Mouse (Mus musculus): ENCODE results near the gene Casz1. TPM values are rescaled to one million over a fixed set of nuclear protein-coding genes. Genes with fewer than 3 reads are reported as not detected.

Casz1 gene
- polyA plus RNA-seq, 1 experiment = 0.54 TPM

DNA sequence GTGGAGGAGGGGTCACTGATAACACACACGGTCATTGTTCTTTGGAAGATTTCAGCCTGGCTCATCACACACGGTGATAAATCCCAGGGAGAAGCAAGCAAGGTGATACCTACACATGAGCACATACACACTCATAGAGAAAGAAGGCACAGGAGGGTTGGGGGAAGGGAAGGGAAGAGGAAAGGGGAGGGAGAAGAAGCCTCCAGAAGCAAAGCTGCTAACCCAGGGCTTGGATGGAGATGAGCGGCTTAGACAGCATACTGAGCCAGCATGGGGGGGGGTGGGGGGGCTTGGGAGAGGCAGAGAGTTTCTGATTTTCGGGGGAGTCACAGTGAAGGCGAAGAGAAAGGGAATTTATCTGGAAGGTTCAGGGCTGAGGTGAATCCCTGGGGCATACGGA, 30.2 kb upstream of the Casz1 start:
- H3K27me3 ChIP-seq (replicated peaks) = peaks cover 96% of the 10 kb centered on the region
- TF ChIP-seq FLI1 (IDR thresholded peaks at IDR 0.05; ENCODE audit: low read length) (no peak), GATA1 (IDR thresholded peaks at IDR 0.05; ENCODE audit: borderline replicate concordance, low read length) (no peak)
- H3K36me3 ChIP-seq (replicated peaks; ENCODE audit: low read length) = no peaks in the 10 kb centered on the region
- 0 out of 2 replicates have a peak, but pooled peaks cover 3% of the 10 kb centered on the region for H3K9me3 ChIP-seq
- H3K4me3 ChIP-seq (replicated peaks) = no peak overlapping the region
- peaks cover 14% of the 10 kb centered on the region for H3K4me1 ChIP-seq

DNA sequence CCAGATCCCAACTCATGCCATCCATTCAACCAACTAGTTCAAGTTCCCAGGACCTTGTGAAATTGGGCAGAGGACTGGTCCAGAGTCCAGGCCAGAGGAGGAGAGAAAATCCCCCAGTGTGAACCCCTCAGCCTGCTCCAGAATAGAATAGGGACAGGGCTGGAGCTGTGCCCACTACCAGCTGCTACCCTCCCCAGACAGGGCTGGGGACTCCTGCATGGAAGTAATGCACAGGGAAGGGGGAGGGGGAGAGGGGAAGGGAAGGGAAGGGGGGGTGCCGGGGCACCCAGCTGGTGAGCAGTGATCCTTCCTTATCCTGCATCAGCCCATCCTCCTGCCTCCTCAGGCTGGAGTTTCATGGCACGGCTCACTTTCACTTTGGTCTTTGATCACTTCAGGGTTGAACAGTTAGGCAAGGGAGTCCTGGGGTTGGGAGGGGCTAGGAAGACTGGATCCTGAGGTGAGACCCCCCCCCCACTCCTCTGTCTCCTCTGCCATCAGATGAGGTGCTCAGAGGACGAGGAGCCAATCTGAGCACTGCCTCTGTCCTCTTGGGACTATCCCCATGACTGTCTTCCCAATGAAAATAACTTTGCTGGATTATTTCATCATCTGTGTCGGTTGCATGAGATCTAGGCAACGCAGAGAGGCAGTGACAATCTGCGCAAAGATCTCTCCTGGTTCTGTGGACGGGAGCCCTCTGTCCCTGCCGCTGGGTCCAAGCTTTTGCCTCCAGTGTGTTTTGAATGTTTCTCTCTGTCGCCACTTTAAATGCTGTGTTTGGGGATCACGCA, 28.6 kb upstream of the Casz1 start:
- H3K4me1 ChIP-seq = peaks cover 5% of the 10 kb centered on the region
- 0 out of 2 replicates have a peak, but pooled peaks cover 3% of the 10 kb centered on the region for H3K9me3 ChIP-seq
- TF ChIP-seq FLI1 (IDR thresholded peaks at IDR 0.05; ENCODE audit: low read length) (no peak), GATA1 (IDR thresholded peaks at IDR 0.05; ENCODE audit: borderline replicate concordance, low read length) (no peak)
- peaks cover 92% of the 10 kb centered on the region for H3K27me3 ChIP-seq (replicated peaks)
- H3K36me3 ChIP-seq (replicated peaks; ENCODE audit: low read length) = no peaks in the 10 kb centered on the region
- H3K4me3 ChIP-seq (replicated peaks) = peak overlapping the region; percentile 64

DNA sequence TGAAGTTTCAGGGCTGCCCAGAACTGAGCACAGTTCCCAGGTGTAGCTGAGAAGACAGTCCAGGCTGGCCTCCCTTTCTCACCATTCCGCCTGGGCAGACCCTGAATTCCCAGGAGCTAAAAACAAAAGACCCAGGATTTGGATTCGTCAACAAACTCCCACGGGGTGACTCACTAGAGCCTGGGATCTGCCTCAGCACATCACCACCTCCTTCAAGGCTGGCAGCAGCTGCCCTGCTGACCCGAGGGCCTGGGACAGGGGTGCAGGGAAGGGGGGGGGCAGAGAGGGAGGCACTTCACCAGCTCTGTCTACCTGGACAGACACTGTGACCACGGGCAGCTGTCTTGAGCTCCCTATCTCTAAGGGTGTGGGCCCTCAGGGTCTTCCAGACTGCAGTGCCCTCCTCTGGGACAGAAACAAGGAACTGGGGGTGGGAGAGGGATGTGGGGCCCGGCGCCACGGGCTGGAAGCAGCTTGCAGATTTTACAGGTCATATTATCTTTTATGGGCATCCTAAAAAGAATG, 24.1 kb upstream of the Casz1 start:
- H3K4me1 ChIP-seq = peaks cover 10% of the 10 kb centered on the region
- no peak overlapping the region for H3K4me3 ChIP-seq (replicated peaks)
- TF ChIP-seq GATA1 (IDR thresholded peaks at IDR 0.05; ENCODE audit: borderline replicate concordance, low read length) = no peak
- TF ChIP-seq FLI1 (IDR thresholded peaks at IDR 0.05; ENCODE audit: low read length) = no peak

DNA sequence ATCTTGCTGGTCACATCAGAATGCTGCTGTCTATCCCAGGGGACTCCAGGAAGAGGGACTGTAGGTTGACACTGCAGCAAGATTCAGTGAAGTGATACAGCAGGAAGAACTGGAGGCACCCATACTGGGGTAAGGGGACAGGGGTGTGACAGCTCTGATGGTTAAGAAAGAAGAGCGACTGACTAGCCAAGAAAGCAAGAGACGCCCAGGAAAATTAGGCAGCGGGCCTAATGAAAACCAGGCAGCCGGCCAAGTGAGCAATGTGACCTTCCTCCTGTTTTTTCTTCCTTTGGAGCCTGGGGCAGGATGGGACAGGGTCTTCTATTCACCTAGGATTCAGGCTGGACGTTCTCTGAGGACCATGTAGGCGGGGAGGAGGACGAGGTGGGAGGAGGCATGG, 22.7 kb upstream of the Casz1 start:
- TF ChIP-seq GATA1 (IDR thresholded peaks at IDR 0.05; ENCODE audit: borderline replicate concordance, low read length) (no peak), FLI1 (IDR thresholded peaks at IDR 0.05; ENCODE audit: low read length) (no peak)
- Histone ChIP-seq H3K4me3 (replicated peaks) (no peak overlapping the region), H3K4me1 (peaks cover 5% of the 10 kb centered on the region; the same call in 1 of the 2 replicates), H3K36me3 (replicated peaks; ENCODE audit: low read length) (no peaks in the 10 kb centered on the region), H3K9me3 (no peaks in the 10 kb centered on the region), H3K27me3 (replicated peaks) (peaks cover 86% of the 10 kb centered on the region)

More for the DNA sequence above, 24.1 kb upstream of the Casz1 start:
- H3K9me3 ChIP-seq = no peaks in the 10 kb centered on the region
- peaks cover 86% of the 10 kb centered on the region for H3K27me3 ChIP-seq (replicated peaks)
- no peaks in the 10 kb centered on the region for H3K36me3 ChIP-seq (replicated peaks; ENCODE audit: low read length)

DNA sequence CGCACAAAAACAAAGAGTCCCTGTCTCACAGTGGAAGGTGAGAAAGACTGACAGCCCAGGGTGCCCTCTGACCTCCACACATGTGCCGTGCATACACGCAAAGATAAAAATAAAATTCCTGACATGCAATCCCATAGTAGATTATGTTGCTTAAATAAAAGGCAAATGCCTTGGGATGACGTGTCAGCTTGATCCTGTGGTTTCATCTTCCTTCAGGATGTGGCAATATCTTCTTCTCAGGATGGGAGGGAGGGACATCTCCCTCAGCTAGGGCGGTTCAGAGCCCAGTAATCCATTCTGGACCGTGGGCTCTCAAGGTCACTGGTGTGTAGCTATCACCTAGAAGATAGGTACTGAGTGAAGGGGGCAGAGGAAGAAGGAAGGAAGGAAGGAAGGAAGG, 21.3 kb upstream of the Casz1 start:
- Histone ChIP-seq H3K27me3 (replicated peaks) (peaks cover 86% of the 10 kb centered on the region), H3K4me3 (replicated peaks) (no peak overlapping the region), H3K9me3 (no peaks in the 10 kb centered on the region), H3K36me3 (replicated peaks; ENCODE audit: low read length) (no peaks in the 10 kb centered on the region), H3K4me1 (peaks cover 5% of the 10 kb centered on the region; the same call in 1 of the 2 replicates)
- no peak for TF ChIP-seq GATA1 (IDR thresholded peaks at IDR 0.05; ENCODE audit: borderline replicate concordance, low read length)
- TF ChIP-seq FLI1 (IDR thresholded peaks at IDR 0.05; ENCODE audit: low read length) = no peak

DNA sequence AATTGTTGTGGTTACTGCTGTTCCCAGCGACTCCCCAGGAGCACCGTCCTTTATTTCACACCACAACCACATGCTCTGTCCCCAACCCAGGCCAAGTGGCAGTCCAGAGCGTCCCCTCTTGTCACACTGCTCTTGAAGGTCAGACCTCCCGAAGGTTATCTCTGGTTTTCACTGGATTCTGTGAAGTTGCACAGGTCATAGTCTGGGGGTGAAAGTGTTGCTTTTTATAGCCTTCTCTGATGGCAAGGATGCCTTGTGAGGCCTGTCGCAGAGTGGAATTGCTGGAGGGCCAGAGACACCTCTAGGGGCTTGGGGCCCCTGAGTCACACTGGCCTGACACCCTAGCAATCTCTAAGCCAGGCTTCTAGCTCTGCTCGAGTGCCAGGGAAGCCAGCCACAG, 20.5 kb upstream of the Casz1 start:
- Histone ChIP-seq H3K27me3 (replicated peaks) (peaks cover 85% of the 10 kb centered on the region), H3K4me1 (peaks cover 5% of the 10 kb centered on the region; the same call in 1 of the 2 replicates), H3K9me3 (no peaks in the 10 kb centered on the region), H3K36me3 (replicated peaks; ENCODE audit: low read length) (no peaks in the 10 kb centered on the region), H3K4me3 (replicated peaks) (no peak overlapping the region)
- TF ChIP-seq FLI1 (IDR thresholded peaks at IDR 0.05; ENCODE audit: low read length) (no peak), GATA1 (IDR thresholded peaks at IDR 0.05; ENCODE audit: borderline replicate concordance, low read length) (no peak)

DNA sequence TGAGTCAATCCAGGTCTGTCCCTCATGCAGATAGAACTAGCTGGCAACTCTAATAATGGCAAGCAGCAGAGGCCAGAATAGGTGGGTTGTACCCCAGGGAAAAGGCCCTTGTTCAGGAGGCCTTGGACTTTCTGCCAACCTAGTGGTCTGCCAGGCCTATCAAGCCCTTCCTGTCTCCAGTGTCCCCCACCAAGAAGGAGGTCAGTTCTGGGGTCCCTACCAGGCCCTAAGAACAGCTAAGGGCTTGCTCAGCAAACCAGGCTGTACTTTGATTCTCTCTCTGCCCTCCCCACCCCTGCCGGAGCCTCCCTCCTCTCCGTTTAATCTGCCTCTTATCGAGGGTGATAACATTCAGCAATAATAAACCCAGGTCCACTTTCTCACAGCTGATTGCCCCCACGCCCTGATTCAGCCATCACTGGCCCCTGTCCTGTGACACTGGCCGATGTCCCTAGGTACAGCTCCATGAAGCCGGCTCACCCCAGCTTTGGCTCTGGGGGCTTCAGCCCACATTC, 19.1 kb upstream of the Casz1 start:
- TF ChIP-seq GATA1 (IDR thresholded peaks at IDR 0.05; ENCODE audit: borderline replicate concordance, low read length) = no peak
- no peak for TF ChIP-seq FLI1 (IDR thresholded peaks at IDR 0.05; ENCODE audit: low read length)
- no peaks in the 10 kb centered on the region for H3K36me3 ChIP-seq (replicated peaks; ENCODE audit: low read length)
- H3K4me1 ChIP-seq = peaks cover 5% of the 10 kb centered on the region; the same call in 1 of the 2 replicates
- no peak overlapping the region for H3K4me3 ChIP-seq (replicated peaks)
- peaks cover 89% of the 10 kb centered on the region for H3K27me3 ChIP-seq (replicated peaks)
- no peaks in the 10 kb centered on the region for H3K9me3 ChIP-seq

DNA sequence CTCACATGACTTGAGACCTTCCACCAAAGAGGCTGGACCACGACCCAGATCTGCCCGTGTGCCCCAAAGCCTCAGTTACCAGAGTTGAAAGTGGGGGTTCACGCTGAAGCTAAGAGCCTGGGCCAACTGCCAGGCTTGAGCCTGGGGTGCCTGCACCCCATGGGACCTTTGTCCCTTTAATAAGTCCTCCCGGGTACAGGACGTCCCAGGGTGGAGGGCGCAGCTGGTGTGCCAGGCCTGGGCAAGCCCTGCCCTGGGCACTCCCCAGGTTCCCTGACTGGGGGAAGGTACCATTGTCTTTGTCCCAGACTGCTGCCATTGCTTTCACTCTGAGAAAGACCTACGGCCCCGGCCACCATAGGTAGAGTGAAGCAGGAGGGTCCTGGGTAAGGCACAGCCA, 18.2 kb upstream of the Casz1 start:
- no peak overlapping the region for H3K4me3 ChIP-seq (replicated peaks)
- TF ChIP-seq FLI1 (IDR thresholded peaks at IDR 0.05; ENCODE audit: low read length) = no peak
- TF ChIP-seq GATA1 (IDR thresholded peaks at IDR 0.05; ENCODE audit: borderline replicate concordance, low read length) = no peak
- no peaks in the 10 kb centered on the region for H3K9me3 ChIP-seq
- H3K36me3 ChIP-seq (replicated peaks; ENCODE audit: low read length) = no peaks in the 10 kb centered on the region
- peaks cover 90% of the 10 kb centered on the region for H3K27me3 ChIP-seq (replicated peaks)
- peaks cover 5% of the 10 kb centered on the region; the same call in 1 of the 2 replicates for H3K4me1 ChIP-seq

DNA sequence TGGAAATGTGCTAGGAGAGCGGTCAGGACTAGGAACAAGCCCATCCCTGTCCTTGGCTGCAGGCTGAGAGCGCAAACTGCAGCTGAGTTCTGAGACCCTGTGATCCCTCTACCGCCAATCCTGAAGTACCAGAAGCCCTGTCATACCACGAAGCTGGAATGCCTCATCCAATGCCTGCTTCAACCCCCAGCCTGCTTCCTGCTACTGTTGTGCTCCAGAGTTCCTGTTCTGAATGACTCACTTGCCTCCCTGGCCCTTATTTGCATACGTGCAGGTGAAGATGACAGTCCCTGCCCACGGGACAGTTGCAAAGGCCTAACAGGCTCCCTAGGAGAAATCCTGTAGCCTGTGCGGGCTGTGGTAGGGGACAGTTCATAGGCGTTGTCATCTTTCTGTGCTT, 13.3 kb upstream of the Casz1 start:
- Histone ChIP-seq H3K9me3 (no peaks in the 10 kb centered on the region), H3K27me3 (replicated peaks) (peaks cover 88% of the 10 kb centered on the region), H3K4me1 (peaks cover 3% of the 10 kb centered on the region; the same call in 1 of the 2 replicates), H3K36me3 (replicated peaks; ENCODE audit: low read length) (no peaks in the 10 kb centered on the region), H3K4me3 (replicated peaks) (no peak overlapping the region)
- TF ChIP-seq GATA1 (IDR thresholded peaks at IDR 0.05; ENCODE audit: borderline replicate concordance, low read length) (no peak), FLI1 (IDR thresholded peaks at IDR 0.05; ENCODE audit: low read length) (no peak)

DNA sequence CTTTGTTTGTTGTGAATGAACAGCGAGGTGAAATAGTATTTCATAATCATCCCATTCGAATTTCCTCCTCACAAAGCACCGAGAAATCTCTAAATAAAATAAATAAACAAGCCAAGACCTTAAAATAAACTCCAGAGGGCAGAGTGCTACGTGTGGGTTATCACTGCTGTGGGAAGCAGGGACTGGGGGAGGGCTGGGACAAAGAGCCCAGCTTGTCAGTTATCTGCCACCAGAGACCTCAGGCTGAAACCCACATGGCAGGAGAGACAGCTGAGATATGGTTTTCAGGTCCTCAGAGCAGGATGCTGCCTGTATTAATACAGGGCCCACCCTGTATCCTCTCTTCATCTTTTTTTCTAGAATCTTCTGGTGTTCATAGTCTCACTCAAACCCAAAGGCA, 9.2 kb upstream of the Casz1 start:
- no peak for TF ChIP-seq GATA1 (IDR thresholded peaks at IDR 0.05; ENCODE audit: borderline replicate concordance, low read length)
- TF ChIP-seq FLI1 (IDR thresholded peaks at IDR 0.05; ENCODE audit: low read length) = no peak
- Histone ChIP-seq H3K4me3 (replicated peaks) (no peak overlapping the region), H3K4me1 (peaks cover 3% of the 10 kb centered on the region; the same call in 1 of the 2 replicates), H3K27me3 (replicated peaks) (peaks cover 85% of the 10 kb centered on the region), H3K9me3 (no peaks in the 10 kb centered on the region), H3K36me3 (replicated peaks; ENCODE audit: low read length) (no peaks in the 10 kb centered on the region)
